Mouse (Mus musculus): ENCODE results near the gene Prkrip1. TPM values are rescaled to one million over a fixed set of nuclear protein-coding genes. Genes with fewer than 3 reads are reported as not detected.

Gene Prkrip1
- total and polyA plus RNA-seq, 3 experiments = 45.5 to 94.8 (median 47.7) TPM

GRCm38 (mm10) chr5:136140057-136140482 is 58.7 kb downstream of the Prkrip1 start:
- DNase-seq (ENCODE audit: extremely low read depth) = no peak
- Histone ChIP-seq H3K4me1 (ENCODE audit: control insufficient read depth in 1 of 2, insufficient read depth in 2 of 2) (peaks cover 1 to 13% of the 10 kb centered on the region in 2 experiments; a peak in 3 of 4 replicates), H3K79me2 (replicated peaks; ENCODE audit: control insufficient read depth, extremely low read depth, insufficient read depth, poor library complexity, severe bottlenecking) (peaks cover 8% of the 10 kb centered on the region), H3K9me3 (replicated peaks; ENCODE audit: low read length) (peaks cover 7% of the 10 kb centered on the region), H3K9ac (ENCODE audit: insufficient read depth, low read depth) (no peak overlapping the region), H3K27ac (ENCODE audit: insufficient read depth, low read depth) (no peak overlapping the region), H3K4me2 (ENCODE audit: insufficient read depth, low read depth, poor library complexity, severe bottlenecking) (no peak overlapping the region), H3K27me3 (replicated peaks) (no peaks in the 10 kb centered on the region), H3K4me3 (replicated peaks in 1 of 3; ENCODE audit: low read depth in 2 of 3, low read length in 2 of 3, poor library complexity in 1 of 3) (no peak overlapping the region), H3K36me3 (replicated peaks in 1 of 2; ENCODE audit: control insufficient read depth in 1 of 2, insufficient read depth in 1 of 2, low read length in 1 of 2) (peaks cover 27 to 44% of the 10 kb centered on the region in 2 experiments)
- dilution Hi-C loops (cut with MboI; ENCODE audit: extremely low pct_ligation_motif_present, extremely low pct_unique_long_range_greater_than_20kb, low sequenced_read_pairs) = no loop called here
- in situ Hi-C loops (cut with MboI; ENCODE audit: low pct_ligation_motif_present, low pct_unique_long_range_greater_than_20kb, low sequenced_read_pairs) = no loop called here
- TF ChIP-seq ZNF384 (IDR thresholded peaks at IDR 0.05; ENCODE audit: low read depth, low read length) = no peak
- no peak for TF ChIP-seq ZMIZ1 (IDR thresholded peaks at IDR 0.05; ENCODE audit: low read depth, low read length)
- no peak for TF ChIP-seq MXI1 (IDR thresholded peaks at IDR 0.05; ENCODE audit: low read depth, low read length)
- no peak for TF ChIP-seq PAX5 (IDR thresholded peaks at IDR 0.05; ENCODE audit: low read length)
- TF ChIP-seq CHD2 (IDR thresholded peaks at IDR 0.05; ENCODE audit: low read length) = no peak
- no peak for TF ChIP-seq IRF4 (IDR thresholded peaks at IDR 0.05; ENCODE audit: low read depth, low read length)

GRCm38 (mm10) chr5:136139393-136139792 is 59.4 kb downstream of the Prkrip1 start:
- Histone ChIP-seq H3K27ac (ENCODE audit: insufficient read depth, low read depth) (no peak overlapping the region), H3K4me1 (ENCODE audit: control insufficient read depth in 1 of 2, insufficient read depth in 2 of 2) (peaks cover 6 to 19% of the 10 kb centered on the region in 2 experiments), H3K27me3 (replicated peaks) (no peaks in the 10 kb centered on the region), H3K79me2 (replicated peaks; ENCODE audit: control insufficient read depth, extremely low read depth, insufficient read depth, poor library complexity, severe bottlenecking) (peaks cover 11% of the 10 kb centered on the region), H3K36me3 (replicated peaks in 1 of 2; ENCODE audit: control insufficient read depth in 1 of 2, insufficient read depth in 1 of 2, low read length in 1 of 2) (peaks cover 27 to 49% of the 10 kb centered on the region in 2 experiments), H3K4me3 (replicated peaks in 1 of 3; ENCODE audit: low read depth in 2 of 3, low read length in 2 of 3, poor library complexity in 1 of 3) (no peak overlapping the region), H3K9me3 (replicated peaks; ENCODE audit: low read length) (peaks cover 7% of the 10 kb centered on the region), H3K9ac (ENCODE audit: insufficient read depth, low read depth) (no peak overlapping the region), H3K4me2 (ENCODE audit: insufficient read depth, low read depth, poor library complexity, severe bottlenecking) (no peak overlapping the region)
- no peak for DNase-seq (ENCODE audit: extremely low read depth)
- dilution Hi-C loops (cut with MboI; ENCODE audit: extremely low pct_ligation_motif_present, extremely low pct_unique_long_range_greater_than_20kb, low sequenced_read_pairs) = no loop called here
- in situ Hi-C loops (cut with MboI; ENCODE audit: low pct_ligation_motif_present, low pct_unique_long_range_greater_than_20kb, low sequenced_read_pairs) = loop anchor here (5.0 kb wide), 2 partner anchors 38 to 57 kb away; partner anchors contain the start of gene Rasa4
- TF ChIP-seq POLR2A (IDR thresholded peaks at IDR 0.05; ENCODE audit: low read depth, low read length) (no peak), NELFE (IDR thresholded peaks at IDR 0.05; ENCODE audit: low read depth, low read length) (no peak), ZNF384 (IDR thresholded peaks at IDR 0.05; ENCODE audit: low read depth, low read length) (no peak), MAX (IDR thresholded peaks at IDR 0.05; ENCODE audit: low read length) (no peak), RAD21 (IDR thresholded peaks at IDR 0.05; ENCODE audit: low read depth, low read length) (no peak), BHLHE40 (IDR thresholded peaks at IDR 0.05; ENCODE audit: low read depth, low read length) (no peak), SIN3A (IDR thresholded peaks at IDR 0.05; ENCODE audit: low read length) (no peak), PAX5 (IDR thresholded peaks at IDR 0.05; ENCODE audit: low read length) (no peak), POLR2AphosphoS2 (IDR thresholded peaks at IDR 0.05; ENCODE audit: low read depth, low read length) (no peak), ELF1 (IDR thresholded peaks at IDR 0.05; ENCODE audit: low read depth, low read length) (no peak), IRF4 (IDR thresholded peaks at IDR 0.05; ENCODE audit: low read depth, low read length) (no peak), ZC3H11A (IDR thresholded peaks at IDR 0.05; ENCODE audit: low read depth, low read length) (no peak), NRF1 (IDR thresholded peaks at IDR 0.05; ENCODE audit: low read depth, low read length) (no peak), ETS1 (conservative IDR thresholded peaks at IDR 0.05; ENCODE audit: low read depth, low read length) (no peak), SMC3 (IDR thresholded peaks at IDR 0.05; ENCODE audit: low read depth, low read length) (no peak), MYC (IDR thresholded peaks at IDR 0.05; ENCODE audit: low read depth, low read length) (no peak), MEF2A (IDR thresholded peaks at IDR 0.05; ENCODE audit: borderline replicate concordance, low read depth, low read length) (no peak), GABPA (IDR thresholded peaks at IDR 0.05; ENCODE audit: insufficient replicate concordance, low read depth, low read length) (no peak), KAT2A (IDR thresholded peaks at IDR 0.05; ENCODE audit: insufficient replicate concordance, low read length) (no peak)

All from CH12.LX (cell line).